Mouse (Mus musculus) lung, postnatal 0 days (tissue): Measurements from ENCODE around the gene G3bp2.

Source experiments
- CTCF ChIP-seq: IDR thresholded peaks from 2 replicates; pipeline ENCODE4 v1.5.1; 2016; ENCODE audit warnings: antibody characterized with exemption, mild to moderate bottlenecking
- EP300 ChIP-seq: IDR thresholded peaks from 2 replicates; pipeline ENCODE4 v1.6.1; 2016; ENCODE audit warnings: antibody characterized with exemption, mild to moderate bottlenecking, control low read depth

DNA sequence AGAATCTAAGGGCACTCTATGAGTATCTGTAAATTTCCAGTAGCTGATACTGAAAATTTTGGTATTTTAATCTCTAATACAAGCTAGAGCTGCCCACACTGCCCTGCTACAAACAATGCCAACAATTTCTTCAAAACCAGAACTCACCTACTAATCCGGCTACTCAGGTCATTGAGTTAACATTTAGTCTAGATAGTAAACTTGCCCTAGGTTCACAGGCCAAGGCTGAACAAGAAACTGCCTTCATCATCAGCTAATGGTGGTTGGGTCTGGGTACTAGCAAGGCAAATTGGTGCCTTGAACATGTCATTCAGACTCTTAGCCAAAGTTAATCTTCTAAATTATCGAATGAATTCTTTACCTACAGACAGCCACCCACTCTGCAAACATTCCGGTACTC lies 2.2 kb downstream of the G3bp2 start:
- no peak for TF ChIP-seq CTCF
- TF ChIP-seq EP300: no peak
